Mouse (Mus musculus) midbrain, embryonic 11.5 days (tissue): ENCODE results near the gene Gm9195. TPM values are rescaled to one million over a fixed set of nuclear protein-coding genes. Genes with fewer than 3 reads are reported as not detected.

Source experiments
- ATAC-seq: fragments of 200-750 bp; cut with Nextera tagmentation; 2 replicates; pipeline ENCODE4 v1.8.0; 2017; ENCODE audit warnings: moderate TSS enrichment, moderate library complexity; ENCODE audit not compliant: low FRiP score
- DNase-seq: peaks from one replicate; pipeline ENCODE4 v3.0.0; 2015; ENCODE audit warnings: low spot score; ENCODE audit errors: missing footprints
- H3K27ac ChIP-seq: fragments of 300-500 bp; sonication (generic); 2 replicates; pipeline ENCODE4 v1.5.1; 2014; ENCODE audit warnings: low read depth, low read length
- H3K27me3 ChIP-seq: fragments of 300-500 bp; sonication (generic); 2 replicates; pipeline ENCODE4 v1.6.1; 2014; ENCODE audit warnings: mild to moderate bottlenecking, low read length, moderate library complexity, mixed read lengths; ENCODE audit not compliant: control insufficient read depth, insufficient read depth
- H3K36me3 ChIP-seq: fragments of 300-500 bp; sonication (generic); 2 replicates; pipeline ENCODE4 v1.6.1; 2014; ENCODE audit warnings: mild to moderate bottlenecking, low read length, moderate library complexity, mixed read lengths; ENCODE audit not compliant: control insufficient read depth, insufficient read depth
- H3K4me1 ChIP-seq: fragments of 300-500 bp; sonication (generic); 2 replicates; pipeline ENCODE4 v1.6.1; 2014; ENCODE audit warnings: low read length; ENCODE audit not compliant: control insufficient read depth, insufficient read depth
- H3K4me2 ChIP-seq: fragments of 300-500 bp; sonication (generic); 2 replicates; pipeline ENCODE4 v1.6.1; 2014; ENCODE audit warnings: mild to moderate bottlenecking, moderate library complexity
- H3K4me3 ChIP-seq: fragments of 300-500 bp; sonication (generic); 2 replicates; pipeline ENCODE4 v1.5.1; 2014; ENCODE audit warnings: low read depth, low read length
- H3K9ac ChIP-seq: fragments of 300-500 bp; sonication (generic); 2 replicates; pipeline ENCODE4 v1.6.1; 2014; ENCODE audit warnings: low read length
- H3K9me3 ChIP-seq: fragments of 300-500 bp; sonication (generic); 2 replicates; pipeline ENCODE4 v1.6.1; 2016; ENCODE audit warnings: low read length; ENCODE audit not compliant: control insufficient read depth
- WGBS: fragments of 180-500 bp; shearing (Covaris S2); extraction: QIAGEN DNeasy Blood & Tissue Kit; methylation state at CpG from one replicate; pipeline ENCODE4 v1.1.7; 2014; 5-methylcytosine and 5-hydroxymethylcytosine counted together
- polyA plus RNA-seq: library from polyadenylated mRNA; unstranded; fragments of >200 nt; fragmentation: Nextera tagmentation; extraction: Ambion mirVana; gene quantifications from 2 replicates; pipeline ENCODE4 v1.2.1, GENCODE M21; 2014

Gm9195 gene
- polyA plus RNA-seq, 1 experiment from 2014 or later: not detected

DNA sequence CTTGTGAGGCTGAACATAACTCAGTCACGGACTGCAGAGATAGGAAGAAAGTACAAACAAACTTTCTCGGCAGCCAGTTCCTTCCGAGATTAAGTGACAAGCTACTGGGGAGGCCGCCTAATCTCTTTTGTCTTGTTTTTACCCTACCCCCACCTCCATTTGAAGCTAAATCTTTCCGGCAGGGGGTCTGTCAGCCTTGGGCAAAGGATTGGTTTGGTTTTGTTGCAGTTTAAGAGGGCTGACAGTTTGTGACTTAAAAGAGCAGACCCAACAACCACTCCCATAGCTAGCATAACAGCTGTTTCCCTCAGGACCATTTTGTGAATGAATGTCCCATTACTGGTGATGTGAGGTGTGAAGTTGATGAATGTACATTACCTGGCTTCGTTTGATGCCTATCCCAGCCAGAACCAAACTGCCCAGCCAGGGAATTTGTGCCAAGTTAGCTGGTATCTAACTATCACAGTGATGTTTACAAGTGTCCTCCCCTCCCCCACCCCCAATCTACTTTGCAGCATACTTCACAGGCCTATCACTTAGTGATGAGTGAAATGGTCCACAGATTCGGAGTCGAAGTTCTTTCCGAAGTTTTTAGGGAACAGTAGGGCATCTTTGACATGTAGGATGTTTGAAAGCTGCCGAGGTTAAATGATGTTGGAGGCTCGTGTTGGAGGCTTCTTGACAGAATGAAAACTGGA, 15.2 kb upstream of the Gm9195 start:
- H3K4me2 ChIP-seq: peak overlapping the region; percentile 52
- WGBS: 10% methylated on average over 11 of the region's 11 CpGs
- H3K9me3 ChIP-seq: no peaks in the 10 kb centered on the region
- no peak overlapping the region for H3K27ac ChIP-seq
- ATAC-seq (peak; percentile 45), DNase-seq (peak; percentile 91)
- peak overlapping the region; percentile 23 for H3K4me3 ChIP-seq
- peaks cover 11% of the 10 kb centered on the region; the same call in 1 of the 2 replicates for H3K4me1 ChIP-seq
- no peaks in the 10 kb centered on the region for H3K36me3 ChIP-seq
- peak overlapping the region; percentile 60 for H3K9ac ChIP-seq
- no peaks in the 10 kb centered on the region for H3K27me3 ChIP-seq

DNA sequence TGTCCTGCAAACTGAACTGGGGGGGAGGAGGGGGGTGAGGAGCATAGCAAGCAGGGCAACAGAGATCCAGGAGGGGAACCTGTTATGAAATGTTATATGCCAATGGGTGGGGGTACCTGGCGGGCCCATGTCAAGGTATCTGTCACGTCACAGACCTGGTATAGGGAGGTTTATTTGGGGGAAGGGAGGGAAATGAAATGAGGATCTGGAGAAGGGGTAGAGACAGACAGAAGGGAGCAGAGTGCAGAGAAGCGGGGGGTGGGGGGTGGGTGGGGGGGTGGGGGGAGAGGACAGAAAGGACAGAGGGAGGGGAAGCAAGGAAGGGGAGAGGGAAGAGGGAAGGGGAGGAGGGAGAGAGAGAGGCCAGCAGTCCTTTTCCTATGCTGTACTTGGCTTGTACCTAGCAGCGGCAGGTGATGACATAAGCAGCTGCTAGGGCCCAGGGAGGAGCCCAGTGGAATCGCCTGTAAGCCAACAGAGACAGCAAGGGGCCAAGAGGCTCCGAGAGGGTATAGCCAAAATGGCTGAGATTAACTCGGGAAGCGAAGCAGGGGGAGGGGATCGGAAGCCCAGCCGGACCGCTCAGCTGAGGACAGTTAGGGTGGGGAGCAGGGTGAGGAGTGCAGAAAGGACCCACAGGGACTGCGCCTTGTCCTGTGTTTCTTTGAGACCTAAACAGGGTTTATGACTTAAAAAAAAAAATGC, 14.5 kb upstream of the Gm9195 start:
- peak overlapping the region; percentile 60 for H3K9ac ChIP-seq
- H3K4me2 ChIP-seq: peak overlapping the region; percentile 52
- H3K4me3 ChIP-seq: peak overlapping the region; percentile 23
- H3K27ac ChIP-seq: no peak overlapping the region
- peaks cover 11% of the 10 kb centered on the region; the same call in 1 of the 2 replicates for H3K4me1 ChIP-seq
- H3K36me3 ChIP-seq: no peaks in the 10 kb centered on the region
- DNase-seq (peak; percentile 93), ATAC-seq (peak; percentile 84)
- H3K9me3 ChIP-seq: no peaks in the 10 kb centered on the region
- 8% methylated on average over 12 of the region's 12 CpGs for WGBS
- no peaks in the 10 kb centered on the region for H3K27me3 ChIP-seq

DNA sequence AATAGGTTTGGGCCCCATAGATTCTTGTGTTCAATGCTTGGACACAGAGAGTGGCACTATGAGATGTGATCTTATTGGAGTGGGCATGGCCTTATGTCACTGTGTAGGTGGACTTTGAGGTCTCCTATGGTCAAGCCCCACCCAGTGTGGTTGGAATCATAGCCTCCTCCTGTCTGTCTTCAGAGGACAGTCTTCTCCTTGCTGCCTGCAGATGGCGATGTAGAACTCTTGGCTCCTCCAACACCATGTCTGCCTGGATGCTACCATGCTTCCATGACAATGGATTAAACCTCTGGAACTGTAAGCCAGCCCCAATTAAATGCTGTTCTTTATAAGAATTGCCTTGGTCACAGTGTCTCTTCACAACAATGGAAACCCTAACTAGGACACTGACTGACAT, 13.3 kb upstream of the Gm9195 start:
- no peaks in the 10 kb centered on the region for H3K36me3 ChIP-seq
- H3K4me2 ChIP-seq: no peak overlapping the region
- H3K4me3 ChIP-seq: no peak overlapping the region
- H3K9ac ChIP-seq: no peak overlapping the region
- 79% methylated on average over 1 of the region's 1 CpGs for WGBS
- no peak for ATAC-seq
- no peaks in the 10 kb centered on the region for H3K9me3 ChIP-seq
- DNase-seq: no peak
- H3K27ac ChIP-seq: no peak overlapping the region
- H3K4me1 ChIP-seq: peaks cover 11% of the 10 kb centered on the region; the same call in 1 of the 2 replicates
- H3K27me3 ChIP-seq: no peaks in the 10 kb centered on the region

DNA sequence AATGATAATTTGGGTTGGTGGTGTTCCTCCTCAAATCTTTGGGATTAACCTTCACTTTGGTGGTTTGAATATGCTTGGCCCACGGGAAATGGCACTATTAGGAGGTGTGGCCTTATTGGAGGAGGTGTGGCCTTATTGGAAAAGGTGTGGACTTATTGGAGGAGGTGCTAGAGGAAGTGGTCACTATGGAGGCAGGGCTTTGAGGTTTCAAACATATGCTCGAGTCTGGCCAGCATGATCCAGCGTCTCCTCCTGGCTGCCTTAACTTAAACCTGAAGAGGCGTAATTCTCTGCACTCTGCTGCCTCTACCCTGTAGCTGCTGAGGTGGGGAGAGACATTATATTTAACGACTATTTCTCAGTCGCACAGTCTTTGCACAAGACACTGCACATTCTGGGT, 11.6 kb upstream of the Gm9195 start:
- Histone ChIP-seq H3K9me3 (no peaks in the 10 kb centered on the region), H3K36me3 (no peaks in the 10 kb centered on the region), H3K4me3 (no peak overlapping the region), H3K27ac (no peak overlapping the region), H3K4me2 (no peak overlapping the region), H3K27me3 (no peaks in the 10 kb centered on the region), H3K9ac (no peak overlapping the region), H3K4me1 (peaks cover 11% of the 10 kb centered on the region; the same call in 1 of the 2 replicates)
- WGBS: 42% methylated on average over 6 of the region's 6 CpGs
- DNase-seq (no peak), ATAC-seq (no peak)

DNA sequence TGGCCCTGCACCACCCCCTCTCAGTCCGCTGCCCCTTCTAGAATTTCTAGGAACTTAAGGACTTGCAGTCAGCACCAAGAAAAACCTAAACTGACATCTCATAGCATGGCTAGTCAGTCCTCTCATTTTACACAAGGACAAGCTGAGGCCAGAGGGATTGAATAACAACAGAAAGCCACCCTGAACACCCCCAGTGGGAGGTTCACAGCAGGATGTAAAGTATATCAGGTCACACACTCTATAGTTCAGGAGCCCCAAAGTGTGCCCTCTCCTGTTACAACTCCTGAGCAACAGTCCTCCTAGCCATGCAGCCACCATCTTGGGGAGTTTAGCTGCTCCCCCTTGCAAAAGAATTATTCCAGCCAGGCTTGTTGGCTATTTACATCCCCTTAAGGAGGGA, 2.1 kb upstream of the Gm9195 start:
- no peaks in the 10 kb centered on the region for H3K9me3 ChIP-seq
- no peaks in the 10 kb centered on the region for H3K4me1 ChIP-seq
- no peak overlapping the region for H3K27ac ChIP-seq
- no peak overlapping the region for H3K9ac ChIP-seq
- H3K27me3 ChIP-seq: no peaks in the 10 kb centered on the region
- 89% methylated on average over 1 of the region's 1 CpGs for WGBS
- DNase-seq (no peak), ATAC-seq (no peak)
- no peaks in the 10 kb centered on the region for H3K36me3 ChIP-seq
- H3K4me2 ChIP-seq: no peak overlapping the region
- H3K4me3 ChIP-seq: no peak overlapping the region

DNA sequence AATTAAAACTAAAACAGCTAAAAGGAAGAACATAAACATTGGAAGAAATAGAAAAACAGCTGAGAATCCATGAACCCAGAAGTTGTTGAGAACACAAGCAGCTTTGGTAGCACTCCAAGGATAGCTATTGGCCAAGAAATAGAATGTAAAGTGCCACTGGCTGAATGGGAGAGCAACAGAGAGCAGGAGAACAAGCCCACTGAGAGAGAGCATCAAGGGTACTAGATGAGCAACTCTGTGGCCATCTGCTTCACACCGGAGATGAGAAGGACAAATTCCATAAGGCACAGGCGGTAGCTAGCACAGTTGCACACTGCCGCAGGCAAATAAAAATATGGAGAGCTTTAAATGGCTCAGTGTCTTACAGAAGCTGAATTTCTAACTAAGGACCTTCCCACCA, 1.3 kb downstream of the Gm9195 start:
- Histone ChIP-seq H3K27ac (no peak overlapping the region), H3K36me3 (no peaks in the 10 kb centered on the region), H3K27me3 (no peaks in the 10 kb centered on the region), H3K4me3 (no peak overlapping the region), H3K4me1 (no peaks in the 10 kb centered on the region), H3K9ac (no peak overlapping the region), H3K4me2 (no peak overlapping the region), H3K9me3 (no peaks in the 10 kb centered on the region)
- DNase-seq (no peak), ATAC-seq (no peak)
- WGBS: 96% methylated on average over 3 of the region's 3 CpGs

DNA sequence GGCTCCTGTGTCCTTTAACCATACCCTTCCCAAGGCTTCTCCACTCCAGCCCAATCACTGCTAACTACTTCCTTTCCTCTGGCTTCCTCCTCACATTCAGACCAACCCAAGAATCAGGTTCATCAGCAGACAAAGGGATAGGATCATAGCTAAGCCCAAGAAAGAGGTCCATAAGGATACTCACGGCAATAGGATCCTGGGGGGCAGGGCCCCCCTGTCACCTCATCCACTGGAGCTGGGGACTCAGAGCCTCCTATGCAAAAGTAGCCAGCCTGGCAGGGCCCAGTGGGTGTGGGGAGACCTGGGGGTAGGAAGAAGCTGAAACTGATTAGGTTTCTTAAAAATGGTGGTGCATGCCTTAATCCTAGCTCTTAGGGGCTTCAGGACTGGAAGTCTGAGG, 17.1 kb downstream of the Gm9195 start:
- Histone ChIP-seq H3K9ac (no peak overlapping the region), H3K27me3 (no peaks in the 10 kb centered on the region), H3K36me3 (no peaks in the 10 kb centered on the region), H3K4me3 (no peak overlapping the region), H3K9me3 (no peaks in the 10 kb centered on the region; the same call in 1 of the 2 replicates), H3K4me1 (no peaks in the 10 kb centered on the region), H3K27ac (no peak overlapping the region), H3K4me2 (no peak overlapping the region)
- ATAC-seq: no peak
- 71% methylated on average over 1 of the region's 1 CpGs for WGBS
- DNase-seq: no peak

DNA sequence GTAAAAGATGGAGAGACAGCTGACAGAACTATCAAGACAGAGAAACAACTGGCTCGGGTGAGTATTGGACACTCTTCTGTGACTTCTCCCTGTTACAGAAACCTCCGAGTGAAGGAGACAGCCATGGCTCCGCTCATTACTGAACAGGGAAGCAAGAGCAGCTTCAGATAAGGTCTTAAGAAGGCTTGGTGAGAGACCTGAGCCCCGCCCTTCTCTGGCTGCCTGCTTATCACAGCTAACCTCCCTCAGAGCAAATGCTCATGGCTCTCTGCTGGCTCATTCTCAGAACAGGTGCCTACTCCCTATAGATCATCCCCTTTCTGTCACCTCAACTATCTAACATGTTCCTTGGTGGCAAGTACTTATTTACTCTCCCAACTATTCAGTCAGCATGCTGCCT, 23.2 kb downstream of the Gm9195 start:
- DNase-seq: no peak
- Histone ChIP-seq H3K9ac (no peak overlapping the region), H3K4me2 (no peak overlapping the region), H3K4me1 (no peaks in the 10 kb centered on the region), H3K36me3 (no peaks in the 10 kb centered on the region), H3K27me3 (no peaks in the 10 kb centered on the region), H3K4me3 (no peak overlapping the region), H3K27ac (no peak overlapping the region), H3K9me3 (no peaks in the 10 kb centered on the region)
- WGBS: 64% methylated on average over 4 of the region's 4 CpGs
- ATAC-seq: no peak

DNA sequence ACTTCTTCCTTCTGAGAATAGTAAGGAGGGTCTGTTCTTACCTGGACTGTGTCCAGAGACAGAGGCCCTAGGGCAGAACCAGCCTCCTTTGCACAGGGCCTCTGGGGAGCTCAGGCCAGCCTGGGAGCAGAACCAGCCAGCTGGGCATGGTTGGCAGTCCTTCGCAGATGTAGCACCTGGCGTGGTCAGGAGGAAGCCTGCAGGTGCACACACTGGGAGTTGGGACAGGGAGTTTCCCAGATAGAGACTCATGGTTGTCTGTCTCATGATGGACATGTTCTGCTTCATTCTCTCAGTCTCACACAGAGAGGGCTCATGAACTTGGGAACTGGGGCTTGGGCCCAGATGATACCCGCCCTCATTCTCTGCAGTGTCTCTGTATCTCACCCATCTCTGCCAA, 25.3 kb downstream of the Gm9195 start:
- no peak overlapping the region for H3K4me3 ChIP-seq
- DNase-seq (no peak), ATAC-seq (no peak)
- H3K27ac ChIP-seq: no peak overlapping the region
- H3K27me3 ChIP-seq: no peaks in the 10 kb centered on the region
- no peaks in the 10 kb centered on the region for H3K36me3 ChIP-seq
- 89% methylated on average over 3 of the region's 3 CpGs for WGBS
- H3K4me1 ChIP-seq: no peaks in the 10 kb centered on the region
- no peak overlapping the region for H3K9ac ChIP-seq
- H3K4me2 ChIP-seq: no peak overlapping the region
- H3K9me3 ChIP-seq: no peaks in the 10 kb centered on the region
